Mouse (Mus musculus) olfactory bulb, adult 2 months (tissue): Measurements from ENCODE around the gene Olfr459. TPM values are rescaled to one million over a fixed set of nuclear protein-coding genes. Genes with fewer than 3 reads are reported as not detected.

Experiments used
- H3K27ac ChIP-seq: fragments of 200-500 bp; 2 replicates; pipeline ENCODE4 v1.5.1; 2012; ENCODE audit warnings: low read depth, low read length; ENCODE audit not compliant: insufficient read depth
- H3K4me1 ChIP-seq: fragments of 200-500 bp; 2 replicates; pipeline ENCODE4 v1.6.1; 2012; ENCODE audit warnings: low read length; ENCODE audit not compliant: control insufficient read depth, insufficient read depth
- H3K4me3 ChIP-seq: fragments of 200-500 bp; 2 replicates; pipeline ENCODE4 v1.5.1; 2012; ENCODE audit warnings: mild to moderate bottlenecking, low read depth, low read length, moderate library complexity; ENCODE audit not compliant: insufficient read depth
- CTCF ChIP-seq: fragments of 200-500 bp; IDR thresholded peaks from 2 replicates; pipeline ENCODE4 v1.5.1; 2012; ENCODE audit warnings: low read depth, mild to moderate bottlenecking, low read length, moderate library complexity; ENCODE audit not compliant: insufficient read depth
- POLR2A ChIP-seq: fragments of 200-500 bp; IDR thresholded peaks from 2 replicates; pipeline ENCODE4 v1.6.1; 2012; ENCODE audit warnings: mild to moderate bottlenecking, low read depth, low read length, moderate library complexity; ENCODE audit not compliant: insufficient read depth
- WGBS: fragments of 180-500 bp; shearing (Covaris S2); methylation state at CpG from one replicate; pipeline ENCODE4 v1.1.7; 2018; 5-methylcytosine and 5-hydroxymethylcytosine counted together
- polyA plus RNA-seq: library from polyadenylated mRNA; stranded (reverse); fragments of >200 nt; gene quantifications from 2 replicates; pipeline ENCODE4 v1.2.4, GENCODE M21; 2012; ENCODE audit warnings: low replicate concordance; ENCODE audit not compliant: missing spikeins, insufficient read depth, insufficient read length

The Olfr459 gene
- polyA plus RNA-seq, 1 experiment: not detected

GRCm38 (mm10) chr6:41758421-41758820, 16.6 kb downstream of the Olfr459 start:
- no peak for TF ChIP-seq CTCF
- TF ChIP-seq POLR2A: no peak
- no peak overlapping the region for H3K27ac ChIP-seq

GRCm38 (mm10) chr6:41757199-41757598, 17.8 kb downstream of the Olfr459 start:
- no peak overlapping the region for H3K27ac ChIP-seq
- no peak overlapping the region for H3K4me3 ChIP-seq
- WGBS: 69% methylated on average over 3 of the region's 3 CpGs
- no peak for TF ChIP-seq POLR2A
- TF ChIP-seq CTCF: no peak
- no peaks in the 10 kb centered on the region for H3K4me1 ChIP-seq

More at GRCm38 (mm10) chr6:41758421-41758820, 16.6 kb downstream of the Olfr459 start:
- Histone ChIP-seq H3K4me1 (no peaks in the 10 kb centered on the region), H3K4me3 (no peak overlapping the region)
- WGBS: 59% methylated on average over 1 of the region's 1 CpGs

GRCm38 (mm10) chr6:41754626-41755025, 20.4 kb downstream of the Olfr459 start:
- no peak for TF ChIP-seq POLR2A
- TF ChIP-seq CTCF: no peak
- H3K27ac ChIP-seq: no peak overlapping the region

GRCm38 (mm10) chr6:41744664-41745392, 30.1 kb downstream of the Olfr459 start:
- WGBS: 77% methylated on average over 5 of the region's 5 CpGs
- no peak for TF ChIP-seq POLR2A
- TF ChIP-seq CTCF: no peak

More at GRCm38 (mm10) chr6:41754626-41755025, 20.4 kb downstream of the Olfr459 start:
- WGBS: 67% methylated on average over 6 of the region's 6 CpGs
- Histone ChIP-seq H3K4me1 (no peaks in the 10 kb centered on the region), H3K4me3 (no peak overlapping the region)

GRCm38 (mm10) chr6:41741101-41741500, 33.9 kb downstream of the Olfr459 start:
- H3K4me1 ChIP-seq: no peaks in the 10 kb centered on the region
- H3K27ac ChIP-seq: no peak overlapping the region
- TF ChIP-seq CTCF (no peak), POLR2A (no peak)
- H3K4me3 ChIP-seq: no peak overlapping the region

More at GRCm38 (mm10) chr6:41744664-41745392, 30.1 kb downstream of the Olfr459 start:
- no peak overlapping the region for H3K27ac ChIP-seq
- H3K4me3 ChIP-seq: no peak overlapping the region
- H3K4me1 ChIP-seq: no peaks in the 10 kb centered on the region

GRCm38 (mm10) chr6:41734719-41735470, 40.1 kb downstream of the Olfr459 start:
- no peaks in the 10 kb centered on the region for H3K4me1 ChIP-seq
- H3K4me3 ChIP-seq: no peak overlapping the region
- TF ChIP-seq CTCF (no peak), POLR2A (no peak)
- no peak overlapping the region for H3K27ac ChIP-seq
- WGBS: 79% methylated on average over 5 of the region's 5 CpGs

GRCm38 (mm10) chr6:41727989-41728609, 46.9 kb downstream of the Olfr459 start:
- no peak overlapping the region for H3K4me3 ChIP-seq
- H3K4me1 ChIP-seq: no peaks in the 10 kb centered on the region
- 81% methylated on average over 1 of the region's 1 CpGs for WGBS
- TF ChIP-seq POLR2A (no peak), CTCF (no peak)
- no peak overlapping the region for H3K27ac ChIP-seq

GRCm38 (mm10) chr6:41721430-41721829, 53.5 kb downstream of the Olfr459 start:
- Histone ChIP-seq H3K4me1 (no peaks in the 10 kb centered on the region), H3K4me3 (no peak overlapping the region), H3K27ac (no peak overlapping the region)
- TF ChIP-seq POLR2A: no peak
- no peak for TF ChIP-seq CTCF
- 87% methylated on average over 2 of the region's 2 CpGs for WGBS

Other genes starting within 250 kb of the Olfr459 start
- gene Ephb6, start 169.7 kb downstream of the Olfr459 start, polyA plus RNA-seq: not detected in 2 replicates
- gene Trpv6, start 138.8 kb downstream of the Olfr459 start, polyA plus RNA-seq: not detected in 2 replicates
- gene Trpv5, start 94.4 kb downstream of the Olfr459 start, polyA plus RNA-seq: not detected in 2 replicates
- not detected in 2 replicates for gene Llcfc1, start 90.7 kb downstream of the Olfr459 start, polyA plus RNA-seq
- not detected in 2 replicates for gene Kel, start 70.8 kb downstream of the Olfr459 start, polyA plus RNA-seq
- gene Pip, start 72.4 kb upstream of the Olfr459 start, polyA plus RNA-seq: not detected in 2 replicates
- not detected in 2 replicates for gene Sval2, start 77.8 kb upstream of the Olfr459 start, polyA plus RNA-seq
- not detected in 2 replicates for gene Sval1, start 176.5 kb upstream of the Olfr459 start, polyA plus RNA-seq
- gene Sval3, start 193.0 kb upstream of the Olfr459 start, polyA plus RNA-seq: not detected in 2 replicates